Mouse (Mus musculus) gastrocnemius, adult 2 months (tissue): ENCODE data around the gene Asphd2. TPM values are rescaled to one million over a fixed set of nuclear protein-coding genes. Genes with fewer than 3 reads are reported as not detected.

Experiments used
- DNase-seq: peaks from one replicate; pipeline ENCODE4 v3.0.0; 2022
- H3K27ac ChIP-seq: fragments of 200-600 bp; 2 replicates; pipeline ENCODE4 v1.8.1; 2022; ENCODE audit warnings: mild to moderate bottlenecking
- H3K4me3 ChIP-seq: fragments of 200-600 bp; 2 replicates; pipeline ENCODE4 v1.8.1; 2022; ENCODE audit warnings: mild to moderate bottlenecking, moderate library complexity
- CTCF ChIP-seq: fragments of 200-600 bp; IDR thresholded peaks from 2 replicates; pipeline ENCODE4 v1.8.1; 2022; ENCODE audit warnings: antibody characterized with exemption, mild to moderate bottlenecking, moderate library complexity
- intact Hi-C: fragments of 180-260 bp; cut with DNase I; formaldehyde crosslinking; loops from one replicate; pipeline ENCODE4 v1.15.1; 2025
- total RNA-seq, 2 experiments: library from RNA; stranded (reverse); gene quantifications; 2 replicates each; pipeline ENCODE4 v1.2.3; 2021

Asphd2 gene
- total RNA-seq, 2 experiments from 2014 or later = 0.17 to 0.18 TPM

- intact Hi-C loops = no loop called here
These were observed 17.1 kb upstream of the Asphd2 start for GRCm38 (mm10) chr5:112411514-112412335.

DNA sequence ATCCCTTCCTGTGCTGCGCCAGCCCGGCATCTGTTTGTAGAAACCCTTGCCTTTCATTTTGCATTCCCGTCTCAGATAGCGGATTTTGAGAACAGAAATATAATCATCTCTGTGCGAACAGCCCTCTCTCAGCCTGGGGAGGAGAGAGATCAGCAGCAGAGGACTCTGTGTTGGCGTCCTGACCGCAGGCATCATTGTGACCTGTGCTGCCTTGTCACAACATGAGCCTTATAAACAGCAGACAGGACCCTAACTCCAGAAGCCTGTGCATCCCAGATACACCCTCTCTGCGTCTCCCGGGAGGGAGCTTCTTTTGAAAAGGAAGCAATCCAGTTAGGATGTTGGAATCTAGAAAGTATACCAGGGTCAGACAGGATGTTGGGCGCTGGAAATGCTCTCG lies 16.4 kb upstream of the Asphd2 start:
- TF ChIP-seq CTCF = no peak
- intact Hi-C loops = no loop called here
- no peak for DNase-seq

More at GRCm38 (mm10) chr5:112411514-112412335, 17.1 kb upstream of the Asphd2 start:
- Histone ChIP-seq H3K4me3 (no peak overlapping the region), H3K27ac (no peak overlapping the region)
- no peak for DNase-seq
- no peak for TF ChIP-seq CTCF

GRCm38 (mm10) chr5:112409274-112409673 lies 14.6 kb upstream of the Asphd2 start:
- H3K27ac ChIP-seq = no peak overlapping the region
- no peak for DNase-seq
- no peak overlapping the region for H3K4me3 ChIP-seq
- intact Hi-C loops = no loop called here
- no peak for TF ChIP-seq CTCF

More for the DNA sequence above, 16.4 kb upstream of the Asphd2 start:
- H3K4me3 ChIP-seq = no peak overlapping the region
- H3K27ac ChIP-seq = no peak overlapping the region

DNA sequence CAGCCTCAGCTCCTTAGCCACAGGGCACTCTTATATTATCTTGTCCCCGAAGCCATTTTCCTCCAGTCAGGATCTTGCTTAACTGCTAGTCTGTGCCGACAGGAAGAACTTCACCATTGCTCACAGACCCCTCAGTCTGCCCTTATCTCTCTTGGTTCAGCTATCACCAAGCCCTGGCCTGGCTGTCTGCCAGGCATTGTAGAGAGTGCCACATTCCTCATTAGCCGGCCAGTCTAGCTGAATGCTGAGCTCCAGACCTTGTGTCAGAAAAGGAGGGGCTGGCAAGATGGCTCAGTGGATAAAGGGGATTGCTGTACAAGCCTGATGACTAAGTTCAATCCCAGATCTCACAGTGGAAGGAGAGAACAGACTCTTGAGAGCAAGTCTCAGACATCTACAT lies 11.4 kb upstream of the Asphd2 start:
- no peak for TF ChIP-seq CTCF
- no peak overlapping the region for H3K4me3 ChIP-seq
- H3K27ac ChIP-seq = no peak overlapping the region
- intact Hi-C loops = no loop called here
- DNase-seq = no peak

DNA sequence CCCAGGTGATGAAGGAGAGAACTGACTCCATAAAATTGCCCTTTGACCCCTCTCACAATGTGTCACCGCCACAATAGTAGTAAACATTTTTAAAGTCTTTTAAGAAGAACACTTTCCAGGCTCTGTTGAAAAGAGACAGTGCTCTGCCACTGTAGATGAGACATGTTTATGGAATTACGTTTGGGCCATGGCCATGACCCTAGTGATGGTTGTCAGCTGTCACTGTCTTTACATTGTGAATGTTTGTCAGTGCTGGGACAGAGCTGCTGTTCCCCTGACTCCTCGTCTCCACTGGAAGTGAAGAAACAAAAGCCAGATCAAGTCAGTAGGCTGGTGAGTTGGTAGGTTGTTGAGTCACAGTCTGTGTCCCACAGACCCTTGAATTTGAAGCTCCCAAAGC lies 7.8 kb upstream of the Asphd2 start:
- H3K27ac ChIP-seq = no peak overlapping the region
- no peak overlapping the region for H3K4me3 ChIP-seq
- DNase-seq = no peak
- intact Hi-C loops = no loop called here
- TF ChIP-seq CTCF = no peak

- TF ChIP-seq CTCF = no peak
- no peak for DNase-seq
- intact Hi-C loops = no loop called here
- no peak overlapping the region for H3K27ac ChIP-seq
- H3K4me3 ChIP-seq = no peak overlapping the region
These were observed 4.6 kb upstream of the Asphd2 start for GRCm38 (mm10) chr5:112399284-112399683.

DNA sequence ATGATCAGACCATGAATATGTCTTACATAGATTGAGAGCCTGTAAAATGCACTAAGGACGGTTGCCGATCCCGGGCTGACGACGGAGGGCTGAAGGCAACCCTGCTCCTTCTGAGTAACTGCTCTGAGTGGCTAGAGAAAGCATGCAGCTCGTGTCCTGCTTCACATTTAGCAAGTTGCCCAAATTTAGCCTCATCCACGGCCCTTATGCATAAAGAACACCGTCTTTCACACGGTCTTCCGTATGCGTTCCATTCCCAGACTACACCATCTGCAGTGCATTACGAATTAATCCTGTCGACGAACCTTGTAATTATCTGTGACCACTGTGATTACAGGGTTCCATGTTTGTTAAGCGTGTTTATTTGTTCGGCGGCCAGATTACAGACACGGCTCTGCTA lies 1.4 kb upstream of the Asphd2 start:
- no peak overlapping the region for H3K27ac ChIP-seq
- no peak for DNase-seq
- intact Hi-C loops = no loop called here
- no peak for TF ChIP-seq CTCF
- H3K4me3 ChIP-seq = no peak overlapping the region

DNA sequence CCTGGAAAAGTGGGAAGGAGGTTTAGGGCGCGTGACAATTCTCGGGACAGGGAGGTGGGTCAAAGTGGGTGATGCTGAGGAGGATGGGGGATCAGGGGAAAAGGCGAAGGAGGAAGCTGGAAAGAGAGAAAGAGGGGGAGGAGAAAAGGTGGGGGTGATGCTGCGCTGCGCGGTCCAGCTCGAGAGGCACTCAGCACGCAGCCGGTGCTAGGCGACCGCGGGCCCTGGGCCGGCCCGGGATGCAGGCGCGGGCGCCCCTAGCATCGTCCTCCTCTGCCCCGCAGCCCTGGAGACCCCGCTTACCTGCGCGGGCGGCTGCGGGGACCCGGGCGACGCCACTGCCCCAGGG lies 277 bp downstream of the Asphd2 start:
- intact Hi-C loops = no loop called here
- no peak for TF ChIP-seq CTCF
- DNase-seq = no peak
- Histone ChIP-seq H3K27ac (no peak overlapping the region), H3K4me3 (peak overlapping the region; percentile 68)

- no peak for TF ChIP-seq CTCF
- Histone ChIP-seq H3K27ac (no peak overlapping the region), H3K4me3 (peak overlapping the region; percentile 68)
- no peak for DNase-seq
- intact Hi-C loops = no loop called here
These were observed 788 bp downstream of the Asphd2 start for GRCm38 (mm10) chr5:112393741-112394414.

- TF ChIP-seq CTCF = no peak
- no peak for DNase-seq
- Histone ChIP-seq H3K27ac (no peak overlapping the region), H3K4me3 (no peak overlapping the region)
- intact Hi-C loops = no loop called here
These were observed 2.9 kb downstream of the Asphd2 start for GRCm38 (mm10) chr5:112391676-112392323.

GRCm38 (mm10) chr5:112391002-112391401 lies 3.7 kb downstream of the Asphd2 start:
- intact Hi-C loops = no loop called here
- TF ChIP-seq CTCF = no peak
- H3K27ac ChIP-seq = no peak overlapping the region
- no peak overlapping the region for H3K4me3 ChIP-seq
- DNase-seq = no peak

DNA sequence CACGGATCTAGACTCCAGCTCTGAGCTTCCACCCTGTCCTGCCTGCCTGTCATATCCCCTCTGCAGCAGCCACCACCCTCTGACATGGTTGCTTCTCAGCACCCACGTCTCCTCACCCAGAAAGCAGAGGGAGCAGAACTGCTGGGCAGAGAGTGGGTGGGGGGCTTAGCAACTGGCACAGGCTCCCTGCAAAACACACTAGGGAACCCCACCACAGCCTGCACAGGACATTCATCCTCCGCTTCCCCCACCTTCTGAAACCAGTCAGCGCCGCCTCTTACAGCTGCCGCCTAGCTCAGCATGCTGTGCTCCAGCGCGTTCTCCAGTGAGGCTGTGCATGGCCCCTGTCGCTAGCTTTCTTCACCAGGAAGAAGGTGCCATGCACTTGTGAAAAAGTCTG lies 5.3 kb downstream of the Asphd2 start:
- intact Hi-C loops = no loop called here
- Histone ChIP-seq H3K27ac (no peak overlapping the region), H3K4me3 (no peak overlapping the region)
- DNase-seq = no peak
- no peak for TF ChIP-seq CTCF

DNA sequence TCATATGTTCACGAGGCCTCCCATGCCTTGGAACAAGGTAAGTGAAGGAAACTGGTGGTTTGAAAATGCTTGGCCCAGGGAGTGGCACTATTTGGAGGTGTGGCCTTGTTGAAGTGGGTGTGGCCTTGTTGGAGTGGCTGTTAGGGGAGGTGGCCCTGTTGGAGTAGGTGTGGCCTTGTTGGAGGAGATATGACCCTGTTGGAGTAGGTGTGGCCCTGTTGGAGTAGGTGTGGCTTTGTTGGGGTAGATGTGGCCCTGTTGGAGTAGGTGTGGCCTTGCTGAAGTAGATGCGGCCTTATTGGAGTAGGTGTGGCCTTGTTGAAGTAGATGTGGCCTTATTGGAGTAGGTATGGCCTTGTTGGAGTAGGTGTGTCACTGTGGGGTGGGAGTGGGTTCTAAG lies 8.7 kb downstream of the Asphd2 start:
- no peak for TF ChIP-seq CTCF
- no peak overlapping the region for H3K27ac ChIP-seq
- intact Hi-C loops = no loop called here

More for the DNA sequence above, 8.7 kb downstream of the Asphd2 start:
- no peak for DNase-seq
- H3K4me3 ChIP-seq = no peak overlapping the region
